Mouse (Mus musculus): ENCODE measurements around the gene Robo4.

GRCm38 (mm10) chr9:37384284-37385182 is 17.2 kb upstream of the Robo4 start:
- TF ChIP-seq ZC3H11A (IDR thresholded peaks at IDR 0.05; ENCODE audit: low read depth, low read length) (no peak), E2F4 (IDR thresholded peaks at IDR 0.05; ENCODE audit: borderline replicate concordance, low read depth, low read length) (no peak)

All from MEL (cell line).